Mouse (Mus musculus) hindbrain, embryonic 13.5 days (tissue): ENCODE measurements at regions not wholly inside any gene's neighbourhood (a gene's known extent, or its start where the extent isn't known, plus 50 kb on each side); places are given as distances from the start of the nearest gene placed in this dataset.

Experiments used
- ATAC-seq: fragments of 200-750 bp; cut with Nextera tagmentation; 2 replicates; pipeline ENCODE4 v1.8.0; 2017; ENCODE audit warnings: moderate TSS enrichment; ENCODE audit not compliant: low FRiP score
- H3K27ac ChIP-seq: fragments of 300-500 bp; sonication (generic); 2 replicates; pipeline ENCODE4 v1.5.1; 2015; ENCODE audit warnings: inconsistent platforms, mild to moderate bottlenecking, moderate library complexity
- H3K27me3 ChIP-seq: fragments of 300-500 bp; sonication (generic); 2 replicates; pipeline ENCODE4 v1.6.1; 2015; ENCODE audit warnings: mild to moderate bottlenecking, inconsistent platforms
- H3K36me3 ChIP-seq: fragments of 300-500 bp; sonication (generic); 2 replicates; pipeline ENCODE4 v1.6.1; 2015; ENCODE audit warnings: mild to moderate bottlenecking, inconsistent platforms
- H3K4me1 ChIP-seq: fragments of 300-500 bp; sonication (generic); replicated peaks from 2 replicates; pipeline ENCODE4 v1.6.1; 2015; ENCODE audit warnings: inconsistent platforms
- H3K4me2 ChIP-seq: fragments of 300-500 bp; sonication (generic); 2 replicates; pipeline ENCODE4 v1.6.1; 2015; ENCODE audit warnings: inconsistent platforms, mild to moderate bottlenecking, moderate library complexity
- H3K4me3 ChIP-seq: fragments of 300-500 bp; sonication (generic); 2 replicates; pipeline ENCODE4 v1.5.1; 2015; ENCODE audit warnings: mild to moderate bottlenecking, inconsistent platforms
- H3K9ac ChIP-seq: fragments of 300-500 bp; sonication (generic); 2 replicates; pipeline ENCODE4 v1.6.1; 2015; ENCODE audit warnings: mild to moderate bottlenecking, inconsistent platforms
- H3K9me3 ChIP-seq: fragments of 300-500 bp; sonication (generic); 2 replicates; pipeline ENCODE4 v1.6.1; 2016; ENCODE audit warnings: inconsistent platforms
- WGBS: fragments of 180-500 bp; shearing (Covaris S2); methylation state at CpG from one replicate; pipeline ENCODE4 v1.1.7; 2015; 5-methylcytosine and 5-hydroxymethylcytosine counted together

DNA sequence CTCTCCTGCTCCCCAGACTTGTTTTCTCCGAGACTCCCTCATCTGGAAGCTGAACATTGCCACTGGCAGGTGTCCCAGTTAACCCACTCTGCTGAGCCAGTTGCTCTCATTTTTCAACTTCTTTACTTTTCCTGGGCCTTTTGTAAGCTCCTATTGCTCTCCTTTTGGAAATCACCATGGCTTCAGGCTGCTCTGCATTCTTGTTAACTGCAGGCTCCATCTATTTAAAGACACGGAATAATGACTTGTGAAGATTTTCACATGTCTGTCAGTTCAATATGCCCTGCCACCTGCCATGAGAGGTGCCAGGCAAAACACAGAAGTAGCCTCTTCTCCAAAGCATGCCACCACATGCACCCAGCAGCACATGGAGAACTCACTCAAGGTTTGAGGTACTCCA, 1009.9 kb downstream of the Car8 start:
- no peak overlapping the region for H3K4me2 ChIP-seq
- H3K36me3 ChIP-seq, result peaks cover 5% of the 10 kb centered on the region; the same call in 1 of the 2 replicates
- H3K4me1 ChIP-seq, result no peaks in the 10 kb centered on the region
- no peak overlapping the region for H3K9ac ChIP-seq
- 81% methylated on average over 2 of the region's 2 CpGs for WGBS
- H3K9me3 ChIP-seq, result peaks cover 16% of the 10 kb centered on the region
- H3K4me3 ChIP-seq, result no peak overlapping the region
- no peak overlapping the region for H3K27ac ChIP-seq
- H3K27me3 ChIP-seq, result no peaks in the 10 kb centered on the region
- ATAC-seq, result no peak

DNA sequence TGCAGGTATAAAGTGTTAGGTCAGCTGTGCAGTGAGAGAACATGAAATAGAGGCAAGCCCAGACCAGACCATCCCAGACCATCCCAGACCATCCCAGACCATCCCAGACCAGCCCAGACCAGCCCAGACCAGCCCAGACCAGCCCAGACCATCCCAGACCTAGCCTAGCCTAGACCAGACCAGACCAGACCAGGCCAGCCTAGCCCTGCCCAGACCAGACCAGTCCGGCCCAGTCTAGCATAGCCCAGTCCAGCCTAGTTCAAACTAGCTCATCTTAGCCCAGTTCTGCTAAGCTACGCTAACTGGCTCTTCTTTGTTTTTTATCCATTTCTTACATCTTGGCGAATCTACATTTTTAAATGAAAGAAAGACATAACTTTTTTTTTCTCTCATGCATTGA, 1015.9 kb downstream of the Car8 start:
- no peak for ATAC-seq
- H3K36me3 ChIP-seq, result no peaks in the 10 kb centered on the region
- H3K9ac ChIP-seq, result no peak overlapping the region
- no peak overlapping the region for H3K4me3 ChIP-seq
- no peak overlapping the region for H3K27ac ChIP-seq
- no peaks in the 10 kb centered on the region for H3K27me3 ChIP-seq
- H3K4me1 ChIP-seq, result no peaks in the 10 kb centered on the region
- no peak overlapping the region for H3K4me2 ChIP-seq
- H3K9me3 ChIP-seq, result no peaks in the 10 kb centered on the region
- 90% methylated on average over 3 of the region's 3 CpGs for WGBS

DNA sequence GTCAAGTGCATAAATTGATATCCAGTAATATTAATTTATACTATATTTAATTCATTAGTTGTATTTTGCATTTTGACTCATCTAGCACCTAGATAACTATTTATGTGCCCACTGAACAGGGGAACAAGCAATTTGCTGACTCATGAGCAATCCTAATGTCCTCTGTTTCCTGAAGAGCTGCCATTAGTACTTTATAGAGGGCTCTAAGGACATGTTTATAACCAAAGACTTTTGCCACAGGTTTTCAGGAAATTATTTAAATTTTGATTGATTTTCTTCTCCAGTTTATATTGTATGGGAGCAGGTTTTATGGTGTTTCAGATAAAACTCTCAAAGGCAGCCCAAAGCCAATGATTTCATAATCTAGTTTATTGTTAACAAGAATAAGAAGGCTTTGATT, 1018.4 kb downstream of the Car8 start:
- ATAC-seq, result no peak
- Histone ChIP-seq H3K9ac (no peak overlapping the region), H3K4me2 (no peak overlapping the region), H3K4me3 (no peak overlapping the region), H3K9me3 (no peaks in the 10 kb centered on the region), H3K4me1 (peaks cover 4% of the 10 kb centered on the region; the same call in 1 of the 2 replicates), H3K27ac (no peak overlapping the region), H3K27me3 (no peaks in the 10 kb centered on the region), H3K36me3 (no peaks in the 10 kb centered on the region)

DNA sequence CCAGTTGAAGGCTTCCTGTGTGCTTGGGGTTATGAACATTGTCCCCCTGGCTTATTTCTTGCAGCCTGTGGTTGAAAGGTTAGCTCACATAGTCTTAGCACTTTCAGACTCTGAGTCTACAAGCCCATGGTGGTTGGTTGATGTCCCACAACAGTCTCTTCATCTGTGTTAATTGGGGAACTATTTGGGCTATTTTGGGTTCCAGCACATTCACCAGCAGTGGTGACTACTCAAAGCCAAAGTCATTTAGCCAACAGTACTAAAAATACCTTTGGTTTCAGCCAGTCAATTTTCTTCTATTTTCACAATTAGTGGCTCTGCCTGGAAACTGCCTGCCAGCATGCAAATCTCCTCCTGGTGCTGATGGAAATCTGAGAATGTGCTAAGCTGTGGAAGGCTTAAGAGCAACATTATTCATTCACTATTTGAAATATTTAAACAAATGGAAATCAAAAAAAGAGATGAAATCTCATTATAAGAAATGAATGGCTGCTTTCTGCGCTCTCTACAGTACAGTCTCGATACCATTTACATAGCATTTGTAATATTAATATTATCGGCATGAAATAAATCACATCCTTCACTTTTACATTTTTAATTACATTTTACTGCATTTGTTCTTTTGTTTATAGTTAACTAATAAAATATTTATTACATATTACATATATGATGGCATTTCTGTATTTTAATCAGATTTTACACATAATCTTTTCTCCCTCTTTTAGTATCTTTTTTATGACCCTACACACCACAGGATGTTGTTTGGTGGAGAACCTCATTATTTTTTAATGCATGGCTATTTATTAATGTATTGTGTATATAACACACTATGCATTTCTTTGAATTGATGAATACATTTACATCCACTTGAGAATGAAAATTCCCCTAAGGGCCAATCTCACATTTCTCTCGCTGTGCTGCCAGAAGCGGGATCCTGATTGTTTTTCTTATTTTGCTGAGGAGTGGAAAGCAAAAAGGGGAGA, 1023.5 kb downstream of the Car8 start:
- ATAC-seq, result no peak
- peaks cover 4% of the 10 kb centered on the region; the same call in 1 of the 2 replicates for H3K4me1 ChIP-seq
- H3K27me3 ChIP-seq, result no peaks in the 10 kb centered on the region
- H3K9me3 ChIP-seq, result no peaks in the 10 kb centered on the region
- H3K9ac ChIP-seq, result no peak overlapping the region
- no peak overlapping the region for H3K4me2 ChIP-seq
- 62% methylated on average over 5 of the region's 5 CpGs for WGBS
- no peak overlapping the region for H3K4me3 ChIP-seq
- H3K27ac ChIP-seq, result no peak overlapping the region
- no peaks in the 10 kb centered on the region for H3K36me3 ChIP-seq

DNA sequence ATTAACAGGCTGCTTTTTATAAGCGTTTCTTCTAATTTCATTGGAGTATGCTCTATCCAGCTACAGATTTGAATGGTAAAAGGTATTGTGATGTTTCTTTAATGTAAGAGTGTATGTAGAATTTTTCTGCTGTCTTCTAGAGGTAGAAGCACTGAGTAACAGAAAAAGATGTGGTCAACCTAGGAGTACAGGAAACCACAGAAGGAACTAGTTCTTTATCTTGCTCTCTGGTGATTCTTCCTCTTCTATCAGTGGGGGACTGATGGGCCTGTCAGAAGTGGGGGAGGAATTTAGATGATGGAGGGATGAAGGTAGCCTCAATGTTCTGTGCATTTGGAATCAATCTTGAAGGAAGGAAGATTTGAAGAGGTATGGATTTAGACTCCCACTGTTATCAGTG, 1031.9 kb downstream of the Car8 start:
- no peaks in the 10 kb centered on the region for H3K36me3 ChIP-seq
- H3K9ac ChIP-seq, result no peak overlapping the region
- H3K4me2 ChIP-seq, result no peak overlapping the region
- H3K4me3 ChIP-seq, result no peak overlapping the region
- ATAC-seq, result no peak
- no peaks in the 10 kb centered on the region for H3K27me3 ChIP-seq
- H3K9me3 ChIP-seq, result no peaks in the 10 kb centered on the region
- no peaks in the 10 kb centered on the region for H3K4me1 ChIP-seq
- WGBS, result 92% methylated on average over 1 of the region's 1 CpGs
- H3K27ac ChIP-seq, result no peak overlapping the region

DNA sequence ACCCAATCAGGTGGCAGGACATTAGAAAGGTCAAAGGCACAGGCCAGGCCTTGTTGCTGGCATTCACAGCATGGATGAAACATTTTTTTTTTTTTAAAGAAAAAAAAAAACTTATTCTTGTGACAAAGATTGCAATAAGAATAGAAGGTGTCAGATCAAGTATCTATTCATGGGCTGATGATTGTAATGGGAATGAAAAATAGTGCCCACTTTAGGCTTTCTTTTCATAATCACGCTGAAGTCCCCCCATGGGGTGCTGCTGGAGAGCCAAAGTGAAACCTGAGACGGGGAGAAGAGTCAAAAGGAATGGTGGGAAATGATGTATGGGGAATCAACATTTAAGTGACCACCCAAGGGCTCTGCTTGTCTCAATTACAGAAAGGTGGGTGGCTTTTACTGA, 1037.0 kb downstream of the Car8 start:
- Histone ChIP-seq H3K27ac (no peak overlapping the region), H3K4me2 (no peak overlapping the region), H3K9me3 (no peaks in the 10 kb centered on the region), H3K4me1 (no peaks in the 10 kb centered on the region), H3K4me3 (no peak overlapping the region), H3K9ac (no peak overlapping the region), H3K27me3 (no peaks in the 10 kb centered on the region), H3K36me3 (no peaks in the 10 kb centered on the region)
- 7% methylated on average over 2 of the region's 2 CpGs for WGBS
- no peak for ATAC-seq

DNA sequence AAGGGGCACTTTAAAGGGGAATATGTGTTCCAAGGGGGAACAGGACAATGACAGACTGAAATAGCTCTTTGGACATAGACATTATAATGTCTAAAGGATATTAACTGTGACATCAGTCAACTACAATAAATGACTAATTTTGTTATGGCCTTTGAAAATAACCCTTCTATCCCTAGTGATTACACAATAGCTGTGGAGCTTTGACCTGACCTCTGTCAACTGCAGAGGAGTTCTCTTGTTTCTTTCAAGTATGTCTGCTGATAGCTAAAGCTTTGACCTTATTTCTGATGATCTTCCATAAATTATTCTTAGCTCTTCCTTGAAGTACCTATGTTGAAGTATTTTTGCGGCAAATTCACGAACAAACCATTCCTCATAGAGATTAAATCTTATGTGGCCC, 1038.9 kb downstream of the Car8 start:
- 69% methylated on average over 2 of the region's 2 CpGs for WGBS
- H3K27me3 ChIP-seq, result no peaks in the 10 kb centered on the region

DNA sequence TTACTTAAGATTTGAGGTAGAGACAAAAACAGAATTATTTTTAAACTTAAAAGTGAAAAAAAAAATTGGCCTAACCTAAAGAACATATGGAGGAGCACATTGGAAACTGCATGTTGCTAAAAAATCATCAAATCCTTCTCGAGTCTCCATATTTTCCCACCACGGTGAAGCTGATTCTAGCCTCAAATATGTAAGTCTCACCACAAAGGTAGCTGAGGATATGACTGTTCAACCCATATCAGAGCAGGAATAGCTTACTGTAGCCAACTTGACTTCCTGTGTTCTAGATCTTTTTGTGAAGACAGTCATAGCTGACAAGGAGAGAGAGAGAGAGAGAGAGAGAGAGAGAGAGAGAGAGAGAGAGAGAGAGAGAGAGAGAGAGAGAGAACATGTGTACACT, 1039.8 kb downstream of the Car8 start:
- Histone ChIP-seq H3K4me3 (no peak overlapping the region), H3K4me2 (no peak overlapping the region), H3K36me3 (no peaks in the 10 kb centered on the region), H3K9ac (no peak overlapping the region), H3K27ac (no peak overlapping the region), H3K27me3 (no peaks in the 10 kb centered on the region), H3K4me1 (no peaks in the 10 kb centered on the region), H3K9me3 (no peaks in the 10 kb centered on the region)
- 85% methylated on average over 2 of the region's 2 CpGs for WGBS
- no peak for ATAC-seq

More for the DNA sequence above, 1038.9 kb downstream of the Car8 start:
- no peaks in the 10 kb centered on the region for H3K36me3 ChIP-seq
- H3K27ac ChIP-seq, result no peak overlapping the region
- H3K4me3 ChIP-seq, result no peak overlapping the region
- no peaks in the 10 kb centered on the region for H3K4me1 ChIP-seq
- no peak for ATAC-seq
- H3K9ac ChIP-seq, result no peak overlapping the region
- H3K4me2 ChIP-seq, result no peak overlapping the region
- H3K9me3 ChIP-seq, result no peaks in the 10 kb centered on the region

DNA sequence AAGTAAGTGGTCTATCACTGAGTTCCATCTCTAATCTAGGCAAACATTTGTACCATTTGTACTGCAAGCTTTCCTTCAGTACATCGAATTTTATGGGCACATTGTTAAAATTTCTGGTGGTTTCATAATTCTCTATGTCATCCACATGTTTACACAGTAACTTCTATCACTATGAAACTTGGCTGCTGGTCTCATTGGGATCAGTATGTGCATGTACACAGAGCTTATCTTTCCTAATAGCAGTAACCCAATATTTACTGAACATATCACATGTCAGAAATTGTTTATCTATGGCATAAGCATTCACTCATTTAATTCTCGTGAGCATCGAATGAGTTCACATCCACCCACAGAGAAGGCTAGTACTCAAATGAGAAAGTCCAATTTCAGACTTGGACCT, 1042.3 kb downstream of the Car8 start:
- 91% methylated on average over 3 of the region's 3 CpGs for WGBS
- Histone ChIP-seq H3K9ac (no peak overlapping the region), H3K27ac (no peak overlapping the region), H3K9me3 (no peaks in the 10 kb centered on the region), H3K4me2 (no peak overlapping the region), H3K4me3 (no peak overlapping the region), H3K27me3 (no peaks in the 10 kb centered on the region), H3K4me1 (0 out of 2 replicates have a peak, but pooled peaks cover 4% of the 10 kb centered on the region), H3K36me3 (no peaks in the 10 kb centered on the region)
- no peak for ATAC-seq

DNA sequence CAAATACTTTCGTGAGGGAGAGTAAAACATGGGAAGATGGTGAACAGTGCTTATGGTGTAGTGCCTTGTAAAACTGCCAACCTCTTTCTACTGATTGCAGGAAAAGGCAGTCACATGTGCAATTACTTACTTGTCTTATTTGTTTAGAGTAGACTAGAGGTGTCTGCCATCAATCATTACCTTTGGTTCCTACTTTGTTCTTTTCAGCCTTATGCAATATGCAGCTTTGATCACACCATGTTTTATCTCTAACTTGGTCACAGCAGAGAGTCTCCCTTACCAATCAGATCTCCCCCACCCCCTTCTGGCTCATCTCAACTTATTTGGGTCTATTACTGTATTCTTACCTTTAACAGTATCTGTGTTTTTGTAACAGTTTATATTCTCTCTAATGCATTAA, 1043.2 kb downstream of the Car8 start:
- H3K4me3 ChIP-seq, result no peak overlapping the region
- WGBS, result 95% methylated on average over 1 of the region's 1 CpGs

DNA sequence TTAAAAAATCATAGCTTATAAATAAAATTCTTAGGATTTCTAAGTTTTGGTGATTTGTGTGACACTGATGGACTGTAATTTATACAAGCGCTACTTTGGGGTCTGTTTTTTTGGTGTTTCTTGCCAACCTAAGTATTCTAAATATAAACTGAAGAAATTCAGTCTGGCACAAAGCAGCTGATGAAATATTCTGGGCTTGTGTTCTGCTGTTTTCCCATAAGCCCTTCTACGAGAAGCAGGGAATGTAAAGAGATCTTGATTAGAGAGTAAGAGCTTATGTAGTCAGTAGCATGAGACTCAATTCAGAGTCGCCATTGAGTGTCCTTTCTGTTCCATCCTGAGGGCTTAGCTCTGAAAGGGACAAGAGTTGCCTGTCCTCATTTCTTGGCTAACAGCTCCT, 1046.9 kb downstream of the Car8 start:
- no peak overlapping the region for H3K4me2 ChIP-seq
- no peaks in the 10 kb centered on the region for H3K27me3 ChIP-seq
- H3K27ac ChIP-seq, result peak overlapping the region; percentile 19; the same call in 1 of the 2 replicates
- 77% methylated on average over 3 of the region's 3 CpGs for WGBS
- H3K9ac ChIP-seq, result no peak overlapping the region
- H3K36me3 ChIP-seq, result no peaks in the 10 kb centered on the region
- 0 out of 2 replicates have a peak, but pooled peaks cover 8% of the 10 kb centered on the region for H3K4me1 ChIP-seq
- no peak overlapping the region for H3K4me3 ChIP-seq
- no peaks in the 10 kb centered on the region for H3K9me3 ChIP-seq
- ATAC-seq, result no peak

More for the DNA sequence above, 1043.2 kb downstream of the Car8 start:
- no peaks in the 10 kb centered on the region for H3K9me3 ChIP-seq
- H3K27ac ChIP-seq, result no peak overlapping the region
- no peaks in the 10 kb centered on the region for H3K36me3 ChIP-seq
- H3K27me3 ChIP-seq, result no peaks in the 10 kb centered on the region
- H3K4me2 ChIP-seq, result no peak overlapping the region
- H3K9ac ChIP-seq, result no peak overlapping the region
- ATAC-seq, result no peak
- 0 out of 2 replicates have a peak, but pooled peaks cover 8% of the 10 kb centered on the region for H3K4me1 ChIP-seq

DNA sequence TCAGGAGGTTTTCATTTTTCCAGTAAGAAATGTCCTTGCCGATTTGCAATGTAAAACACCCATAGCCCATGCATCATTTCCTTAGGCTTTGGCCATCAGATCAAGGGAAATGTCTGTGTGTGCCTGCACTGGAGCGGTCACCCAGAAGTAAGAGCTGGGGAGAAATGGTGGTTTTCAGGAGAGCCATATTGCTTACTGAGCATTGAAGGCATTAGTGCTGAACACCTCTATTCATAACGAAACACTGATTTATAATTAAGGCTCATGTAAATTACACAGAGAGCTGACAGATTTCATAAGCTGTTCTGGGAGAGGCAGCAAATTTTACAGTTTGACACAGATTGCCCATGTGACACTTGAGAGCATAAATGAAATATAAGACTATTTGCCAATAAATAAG, 1047.6 kb downstream of the Car8 start:
- H3K4me2 ChIP-seq, result no peak overlapping the region
- H3K4me1 ChIP-seq, result 0 out of 2 replicates have a peak, but pooled peaks cover 8% of the 10 kb centered on the region
- H3K36me3 ChIP-seq, result no peaks in the 10 kb centered on the region
- ATAC-seq, result peak; percentile 49
- no peak overlapping the region for H3K4me3 ChIP-seq
- no peaks in the 10 kb centered on the region for H3K27me3 ChIP-seq
- WGBS, result 62% methylated on average over 3 of the region's 3 CpGs
- no peaks in the 10 kb centered on the region for H3K9me3 ChIP-seq
- no peak overlapping the region for H3K9ac ChIP-seq
- H3K27ac ChIP-seq, result peak overlapping the region; percentile 49

DNA sequence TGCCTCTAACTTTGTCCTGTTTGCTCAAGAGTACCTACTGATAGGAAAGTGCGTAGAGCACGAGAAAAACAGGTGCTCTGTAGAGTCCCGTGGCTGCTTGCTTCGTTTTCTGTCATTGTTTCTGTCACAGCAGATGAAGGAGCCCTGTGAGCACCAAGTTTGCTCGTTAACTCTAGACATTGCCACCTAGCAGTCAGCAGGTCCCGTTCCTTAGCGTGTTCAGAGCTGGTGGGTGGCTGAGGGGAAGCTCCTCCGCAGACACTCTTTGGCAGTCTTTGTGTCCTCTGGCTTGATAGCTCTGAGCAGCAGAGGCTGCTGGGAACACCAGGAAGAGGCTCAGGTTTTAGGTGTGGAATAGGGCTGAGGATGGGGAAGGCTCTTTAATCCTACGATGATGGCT, 1063.8 kb downstream of the Car8 start:
- Histone ChIP-seq H3K9me3 (no peaks in the 10 kb centered on the region), H3K27me3 (no peaks in the 10 kb centered on the region), H3K9ac (no peak overlapping the region), H3K4me1 (no peaks in the 10 kb centered on the region), H3K4me3 (no peak overlapping the region), H3K4me2 (no peak overlapping the region), H3K27ac (no peak overlapping the region), H3K36me3 (no peaks in the 10 kb centered on the region)
- ATAC-seq, result no peak
- 89% methylated on average over 9 of the region's 9 CpGs for WGBS
